Mouse (Mus musculus): ENCODE measurements at regions not wholly inside any gene's neighbourhood (a gene's known extent, or its start where the extent isn't known, plus 50 kb on each side); places are given as distances from the start of the nearest gene placed in this dataset.

DNA sequence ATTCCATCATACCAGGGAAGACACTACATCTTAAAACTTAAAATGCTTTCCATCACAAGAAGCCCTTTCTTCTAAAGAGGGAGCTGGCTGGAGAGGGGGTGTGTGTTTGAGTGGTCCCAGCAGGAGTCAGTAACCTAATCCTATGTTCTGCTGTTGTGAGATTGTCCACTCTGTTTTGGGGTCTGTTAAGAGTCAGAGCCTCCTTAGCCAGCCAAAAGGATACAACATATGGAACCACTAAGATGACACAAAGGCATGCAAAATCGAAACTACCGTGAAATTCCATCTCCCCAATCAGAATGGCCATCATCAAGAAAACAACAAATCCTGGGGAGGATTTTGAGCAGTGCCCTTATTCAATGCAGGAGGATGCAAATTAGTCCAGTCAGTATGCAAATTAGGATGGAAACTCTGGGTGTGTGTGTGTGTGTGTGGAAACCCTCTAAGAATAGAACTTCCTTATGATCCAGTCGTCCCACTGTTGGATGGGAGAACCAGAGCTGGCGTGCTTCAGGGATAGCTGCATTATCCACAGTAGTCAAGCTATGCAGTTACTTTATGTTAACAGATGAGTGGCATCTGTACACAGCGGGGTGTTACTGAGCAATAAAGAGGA is 63.7 kb upstream of the Slc24a4 start:
- TF ChIP-seq CTCF (IDR thresholded peaks at IDR 0.05) (no peak), EP300 (IDR thresholded peaks at IDR 0.05) (no peak)

Data from lung, postnatal 0 days (tissue).